Mouse (Mus musculus) ES-Bruce4 (cell line): ENCODE measurements around the gene Gm21119.
"Not testable (repeated sequence)": the region's sequence is repeated elsewhere in the genome, so short reads cannot be mapped to it uniquely, and the experiment has no call there.

Source experiments
- CTCF ChIP-seq: IDR thresholded peaks from one replicate; pipeline ENCODE4 v1.8.1; 2011; ENCODE audit warnings: low read depth, low read length
- POLR2A ChIP-seq: IDR thresholded peaks from one replicate; pipeline ENCODE4 v1.8.1; 2011; ENCODE audit warnings: low read length; ENCODE audit not compliant: insufficient read depth

DNA sequence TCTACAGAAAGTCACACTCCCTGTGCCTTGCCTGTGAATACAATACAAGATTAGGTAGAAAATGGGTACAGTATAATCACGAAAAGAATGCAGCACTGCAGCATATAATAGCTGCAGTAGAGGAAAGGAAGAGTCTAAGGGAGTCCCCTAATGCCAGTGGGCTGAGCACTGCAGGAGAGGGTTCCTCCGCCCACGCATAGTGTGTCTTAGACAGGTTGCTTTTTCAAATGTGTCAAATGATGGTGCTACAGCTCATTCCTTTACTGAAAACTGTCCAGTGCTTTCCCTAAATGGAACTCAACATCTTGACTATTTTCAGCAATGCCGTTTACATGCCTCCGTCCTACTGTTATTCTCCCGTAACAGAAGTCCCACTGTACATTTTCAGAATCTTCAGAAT is 33.6 kb upstream of the Gm21119 start:
- TF ChIP-seq CTCF, POLR2A: not testable (repeated sequence)
